Mouse (Mus musculus): Measurements from ENCODE around the gene Ankrd34c. TPM values are rescaled to one million over a fixed set of nuclear protein-coding genes. Genes with fewer than 3 reads are reported as not detected.
A peak's percentile ranks its signal among the peaks of the same experiment; 100 is the strongest.

Ankrd34c gene
- not detected for total RNA-seq (2021)
- long read RNA-seq, experiment 1, result 0 reads
- long read RNA-seq, experiment 2, result 0 reads

- intact Hi-C loops (cut with DNase I), result no loop called here
These were observed at the start of gene Ankrd34c for GRCm38 (mm10) chr9:89738295-89738694. Gene Ankrd34c, minus strand, starts transcription at chr9:89738475.

GRCm38 (mm10) chr9:89787532-89787931, 49.3 kb upstream of the Ankrd34c start:
- no peak for DNase-seq
- intact Hi-C loops (cut with DNase I), result no loop called here

More at GRCm38 (mm10) chr9:89738295-89738694, at the start of gene Ankrd34c:
- DNase-seq, result no peak

GRCm38 (mm10) chr9:89781395-89781927, 43.2 kb upstream of the Ankrd34c start:
- intact Hi-C loops (cut with DNase I), result no loop called here
- DNase-seq, result no peak

DNA sequence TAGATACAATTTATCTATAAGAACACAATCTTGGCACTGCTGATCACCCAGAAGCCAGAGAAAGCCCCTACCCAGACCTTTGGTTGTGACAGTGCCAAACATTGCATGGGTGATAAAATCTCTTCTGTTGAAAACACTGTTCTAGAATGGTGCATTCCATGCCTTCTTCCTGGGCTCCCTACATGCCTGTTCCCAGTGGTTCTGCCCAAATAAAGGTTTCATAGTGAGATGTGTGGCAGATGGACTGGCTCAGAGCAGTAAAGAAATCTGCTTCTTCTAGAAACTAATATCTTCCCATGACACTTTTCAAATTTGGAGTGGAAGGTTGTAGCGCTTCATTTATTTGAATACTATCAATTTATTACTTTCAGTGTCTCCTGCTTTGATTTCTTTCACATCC, 41.0 kb upstream of the Ankrd34c start:
- intact Hi-C loops (cut with DNase I), result no loop called here
- DNase-seq, result no peak

DNA sequence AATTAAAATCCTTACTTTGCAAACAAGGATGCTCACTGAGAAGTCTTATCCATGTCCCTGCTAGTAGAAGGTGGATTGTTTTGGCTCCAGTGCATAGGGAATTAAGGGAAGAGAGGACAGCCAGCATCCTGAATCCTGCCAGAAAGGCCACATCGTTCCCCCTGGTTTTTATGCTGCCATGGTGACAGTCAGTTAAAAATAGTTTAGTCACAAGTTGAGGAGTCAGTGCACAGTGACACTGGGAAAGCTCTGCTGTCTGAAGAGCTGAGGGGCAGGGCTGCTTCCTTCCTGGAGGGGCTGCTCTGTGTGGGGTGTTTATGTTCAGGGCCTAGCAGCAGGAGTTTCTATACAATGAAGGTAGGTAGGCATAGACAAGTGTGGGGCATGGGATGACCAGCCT, 32.9 kb upstream of the Ankrd34c start:
- no peak for DNase-seq
- intact Hi-C loops (cut with DNase I), result no loop called here

DNA sequence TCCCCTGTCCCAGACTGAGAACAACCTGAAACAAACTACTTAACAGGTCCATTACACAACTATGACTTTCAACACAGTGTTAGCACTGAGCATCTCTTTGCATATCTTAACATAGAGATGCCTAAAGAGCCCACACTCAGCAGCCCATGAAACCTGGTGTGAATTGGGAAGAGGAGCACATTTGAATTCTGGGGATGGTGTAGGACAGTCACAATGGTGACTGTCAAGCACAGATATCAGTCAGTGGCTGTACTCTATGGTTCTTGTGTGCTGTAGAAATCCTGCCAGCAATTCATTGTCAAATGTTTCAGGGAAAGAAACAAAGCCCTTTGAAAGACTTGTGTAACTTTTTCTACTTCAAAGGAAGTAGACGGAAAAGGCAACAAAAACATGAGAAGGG, 23.7 kb upstream of the Ankrd34c start:
- intact Hi-C loops (cut with DNase I), result no loop called here
- DNase-seq, result no peak

DNA sequence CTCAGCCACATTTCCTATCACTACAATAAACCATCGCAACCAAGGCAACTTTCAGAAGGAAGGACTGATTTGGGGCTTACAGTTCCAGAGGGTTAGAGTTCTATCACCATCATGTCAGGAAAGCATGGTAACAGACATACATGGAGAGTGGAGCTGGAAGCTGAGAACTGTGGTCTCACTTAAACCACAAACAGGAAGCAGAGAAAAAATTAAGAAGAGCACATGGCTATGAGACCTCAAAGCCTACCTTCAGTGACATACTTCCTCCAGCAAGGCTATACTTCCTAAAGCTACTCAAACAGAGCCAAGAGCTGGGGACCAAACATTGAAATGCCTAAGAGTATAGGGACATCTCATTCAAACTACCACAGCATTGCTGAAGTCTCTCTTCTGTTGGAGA, 20.3 kb upstream of the Ankrd34c start:
- intact Hi-C loops (cut with DNase I), result no loop called here

GRCm38 (mm10) chr9:89758139-89758538, 19.9 kb upstream of the Ankrd34c start:
- intact Hi-C loops (cut with DNase I), result no loop called here
- DNase-seq, result no peak

More for the DNA sequence above, 20.3 kb upstream of the Ankrd34c start:
- DNase-seq, result no peak

DNA sequence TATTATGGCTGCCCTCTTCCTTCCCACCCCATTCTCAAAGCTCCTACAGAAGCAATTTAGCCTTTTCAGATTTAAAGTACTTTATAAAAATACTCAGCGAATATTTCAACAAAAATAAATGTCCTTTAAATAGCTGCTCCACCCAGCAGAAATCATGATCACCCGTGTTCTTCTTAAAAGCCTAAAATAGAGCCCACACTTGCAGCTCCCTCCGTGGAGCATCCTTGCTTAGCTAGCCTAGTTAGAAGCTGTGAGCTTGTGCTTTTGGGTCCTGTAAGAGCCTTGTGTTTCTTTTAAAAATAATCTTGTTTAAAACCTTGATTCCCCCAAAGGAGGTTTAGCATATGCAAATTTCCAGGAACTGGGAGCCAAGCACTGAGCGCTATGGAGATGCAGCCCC, 19.3 kb upstream of the Ankrd34c start:
- intact Hi-C loops (cut with DNase I), result no loop called here
- DNase-seq, result no peak

DNA sequence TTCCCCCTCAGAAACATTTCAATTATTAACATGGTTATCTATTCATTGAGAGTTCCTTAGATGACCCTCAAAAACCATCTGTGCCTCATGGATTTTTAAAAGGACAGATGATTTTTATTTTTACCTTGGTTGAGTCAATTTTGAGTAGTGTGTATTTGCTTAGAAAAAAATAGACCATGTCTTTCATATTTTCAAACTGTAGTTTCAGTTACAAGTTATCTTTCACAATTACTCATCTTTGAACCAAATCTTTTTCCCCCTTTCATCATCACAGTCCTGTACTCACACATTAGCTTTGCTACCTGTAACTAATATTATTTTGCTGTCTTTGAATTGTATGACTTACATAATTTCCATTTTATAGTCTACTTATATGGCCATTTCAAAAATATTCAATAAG, 1.8 kb upstream of the Ankrd34c start:
- DNase-seq, result no peak
- intact Hi-C loops (cut with DNase I), result no loop called here

GRCm38 (mm10) chr9:89737888-89738287, 387 bp downstream of the Ankrd34c start:
- intact Hi-C loops (cut with DNase I), result no loop called here
- DNase-seq, result no peak

DNA sequence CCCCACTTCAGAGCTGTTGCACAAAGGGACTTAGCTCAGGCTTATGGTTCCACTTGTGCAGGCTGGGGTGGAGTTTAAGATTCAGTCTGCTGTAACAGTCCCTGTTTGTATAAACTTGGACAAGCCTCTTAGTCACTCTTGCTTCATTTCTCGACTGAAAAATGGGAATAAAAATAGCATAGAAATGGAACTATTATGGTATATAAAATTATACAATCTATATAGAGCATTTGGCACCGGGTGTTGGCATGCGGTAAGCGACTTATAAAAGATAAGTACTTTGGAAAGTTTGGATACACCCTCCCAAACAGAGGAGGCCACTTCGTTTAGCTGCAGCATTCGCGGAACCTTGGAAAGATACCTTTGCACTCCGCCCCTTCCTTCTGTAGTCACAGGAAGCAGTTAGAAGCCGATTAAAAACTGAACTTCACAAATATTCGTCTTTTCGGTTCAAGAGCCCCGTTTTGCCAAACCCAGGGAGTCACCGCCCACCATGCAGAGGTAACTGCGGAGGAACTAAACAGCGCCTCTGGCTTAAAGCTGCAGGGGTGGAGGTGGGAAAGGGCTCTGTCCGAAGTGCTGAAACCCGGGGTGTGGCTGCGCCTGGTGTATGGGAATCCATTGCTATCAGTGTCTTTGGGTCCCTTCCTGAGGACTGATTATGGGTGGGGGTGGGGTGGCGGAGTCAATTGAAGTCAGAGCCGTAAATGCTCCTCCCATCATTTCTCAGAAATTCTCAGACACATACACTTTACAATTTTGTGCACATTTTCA, 1.2 kb downstream of the Ankrd34c start:
- intact Hi-C loops (cut with DNase I), result no loop called here

GRCm38 (mm10) chr9:89706906-89707305, 31.4 kb downstream of the Ankrd34c start:
- intact Hi-C loops (cut with DNase I), result no loop called here
- no peak for DNase-seq

More for the DNA sequence above, 1.2 kb downstream of the Ankrd34c start:
- DNase-seq, result no peak

DNA sequence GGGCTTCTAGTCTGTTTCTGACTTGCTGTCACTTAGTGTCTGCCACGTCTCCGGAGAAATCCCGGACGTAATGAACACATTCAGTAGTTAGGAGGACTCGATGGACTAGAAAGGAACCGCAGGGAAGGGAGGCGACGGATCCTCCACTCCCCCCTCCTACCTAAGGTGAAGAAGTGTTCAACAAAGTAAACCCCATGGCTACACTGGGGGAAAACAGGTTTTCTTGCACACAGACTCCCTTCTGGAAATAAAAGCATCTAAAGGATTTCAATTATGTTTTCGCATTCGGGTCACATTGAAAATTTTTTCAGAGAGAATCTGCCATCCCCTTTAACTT, 33.1 kb downstream of the Ankrd34c start:
- DNase-seq, result no peak
- intact Hi-C loops (cut with DNase I), result no loop called here

- peak; percentile 82 to 84 for DNase-seq
- intact Hi-C loops (cut with DNase I), result no loop called here
These were observed 33.7 kb downstream of the Ankrd34c start, which contains the start of gene Tmed3 for GRCm38 (mm10) chr9:89704265-89705196. Gene Tmed3, minus strand, starts transcription at chr9:89705068.

DNA sequence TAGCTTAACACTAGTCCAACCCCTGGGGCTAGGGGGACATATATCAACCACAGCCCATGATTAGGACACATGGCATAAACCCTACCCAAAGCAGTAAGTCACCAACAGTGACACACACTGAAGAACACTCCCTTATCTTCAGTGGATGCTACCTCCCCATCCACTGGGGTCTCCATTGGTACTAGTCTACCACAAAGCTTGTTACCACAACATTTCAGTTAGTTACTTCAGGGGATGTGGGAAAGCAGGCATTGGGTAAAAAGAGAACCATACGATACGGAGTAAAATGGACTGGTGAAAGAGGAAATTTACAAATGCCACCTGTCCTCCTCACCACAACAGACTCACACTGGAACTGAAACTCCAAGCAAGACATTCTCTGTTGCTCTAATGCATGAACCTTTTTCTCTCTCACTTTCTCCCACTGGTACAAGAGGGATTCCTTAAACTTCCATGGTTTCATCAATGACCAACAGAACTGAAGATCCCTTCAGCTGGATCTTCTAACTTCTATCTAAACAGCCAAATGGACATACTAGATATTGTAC, 37.3 kb downstream of the Ankrd34c start:
- intact Hi-C loops (cut with DNase I), result no loop called here
- DNase-seq, result no peak

DNA sequence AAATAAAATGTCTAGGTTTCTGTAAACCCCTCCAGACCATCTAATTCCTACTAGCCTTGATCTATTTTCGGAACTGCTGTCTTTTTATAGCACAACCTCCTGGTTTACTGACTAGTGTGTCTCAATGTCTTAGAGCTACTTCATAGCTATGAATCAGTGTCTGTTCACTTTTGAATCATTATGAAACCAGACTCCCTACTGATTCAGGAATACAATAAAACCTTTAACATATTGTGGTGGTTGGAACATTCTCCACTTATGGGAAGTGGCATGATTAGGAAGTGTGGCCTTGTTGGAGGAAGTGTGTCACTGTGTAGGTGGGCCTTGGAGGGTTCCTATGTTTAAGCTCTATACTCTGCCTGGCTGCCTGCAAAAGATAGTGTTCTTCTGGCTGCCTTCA, 43.1 kb downstream of the Ankrd34c start:
- intact Hi-C loops (cut with DNase I), result no loop called here

GRCm38 (mm10) chr9:89693670-89694069, 44.6 kb downstream of the Ankrd34c start:
- intact Hi-C loops (cut with DNase I), result no loop called here
- DNase-seq, result no peak

More for the DNA sequence above, 43.1 kb downstream of the Ankrd34c start:
- no peak for DNase-seq

DNA sequence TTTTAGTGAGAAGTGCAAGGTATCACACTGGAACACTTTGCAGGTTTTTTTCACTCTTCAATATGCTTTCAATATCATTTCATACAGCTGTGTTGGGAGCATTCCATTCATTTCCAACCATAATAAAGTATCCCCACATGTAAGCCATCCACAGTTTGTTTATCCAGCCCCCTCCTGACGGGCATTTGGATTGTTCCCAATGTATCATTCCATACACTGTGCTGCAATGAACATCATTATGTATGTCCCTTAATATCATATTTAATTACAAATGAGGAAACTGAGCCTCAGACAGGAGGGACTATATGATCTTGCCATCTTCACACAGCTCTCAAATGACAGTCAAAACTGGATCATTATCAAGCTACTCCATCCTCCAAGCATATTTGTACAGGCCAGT, 49.1 kb downstream of the Ankrd34c start:
- DNase-seq, result no peak
- intact Hi-C loops (cut with DNase I), result loop anchor here (10.0 kb wide), 1 partner anchor 1264 kb away; no protein-coding TSS in a partner anchor

DNA sequence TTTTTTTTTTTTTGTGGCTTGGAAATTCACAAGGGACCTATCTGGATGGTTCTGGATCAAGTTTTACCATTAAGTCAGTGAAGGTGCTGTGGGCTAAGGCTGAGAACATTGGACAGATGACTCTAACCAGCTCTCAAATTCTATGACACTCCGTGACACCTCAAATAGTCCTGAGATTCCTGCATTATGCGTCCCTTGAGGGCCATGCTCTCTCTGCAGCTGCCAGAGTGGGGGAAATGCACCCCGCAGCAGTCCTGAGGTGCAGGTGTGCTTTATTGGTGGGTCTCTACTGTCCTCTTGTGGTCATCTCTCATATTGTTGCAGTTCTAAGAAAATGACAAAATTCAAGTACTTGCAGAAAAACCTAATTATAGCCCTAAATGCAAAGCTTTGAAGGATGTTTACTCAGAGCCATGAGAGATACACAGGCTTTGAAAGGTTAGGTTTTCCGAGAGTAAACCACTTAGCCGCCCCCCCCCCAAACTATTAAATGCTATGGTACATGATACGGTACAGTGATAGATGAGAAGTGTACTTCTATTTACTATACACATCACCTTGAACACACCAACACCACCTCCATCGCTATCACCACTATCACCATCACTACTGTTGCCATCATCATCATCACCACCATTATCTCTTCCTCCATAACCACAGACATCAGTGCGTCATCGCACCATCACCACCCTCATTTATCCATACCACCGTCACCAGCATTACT, 50.6 kb downstream of the Ankrd34c start:
- no peak for DNase-seq
- intact Hi-C loops (cut with DNase I), result loop anchor here (10.0 kb wide), 1 partner anchor 1263 kb away; no protein-coding TSS in a partner anchor
